Mouse (Mus musculus): Measurements from ENCODE around the gene 2810004N23Rik.

DNA sequence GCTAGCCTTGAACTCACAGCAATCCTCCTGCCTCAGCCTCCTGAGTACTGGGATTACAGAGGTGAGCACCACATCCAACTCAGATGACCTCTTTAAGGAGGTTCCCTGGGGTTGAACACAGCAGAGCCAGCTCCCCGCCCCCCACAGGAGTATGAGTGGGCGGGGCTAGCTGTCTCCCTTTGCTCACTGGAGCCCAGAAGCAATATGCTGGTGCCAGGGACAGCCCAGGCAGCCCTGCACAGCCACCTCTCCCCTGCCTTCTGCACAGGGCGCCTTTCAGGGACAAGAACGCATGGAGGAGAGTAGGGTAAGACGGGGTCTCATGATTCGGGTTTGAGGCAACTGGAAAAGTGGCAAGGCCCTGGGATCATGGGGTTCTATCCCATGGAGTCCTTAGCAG is 31.4 kb downstream of the 2810004N23Rik start:
- TF ChIP-seq GATA1 (IDR thresholded peaks at IDR 0.05; ENCODE audit: low read depth, low read length), result no peak
- no peak for TF ChIP-seq TCF12 (IDR thresholded peaks at IDR 0.05; ENCODE audit: low read depth, low read length)
- TF ChIP-seq POLR2A (IDR thresholded peaks at IDR 0.05; ENCODE audit: control insufficient read depth in 1 of 2, insufficient read depth in 1 of 2, low read depth in 1 of 2, low read length in 2 of 2, poor library complexity in 1 of 2), result no peak
- no peak for TF ChIP-seq MAX (IDR thresholded peaks at IDR 0.05; ENCODE audit: low read length)
- TF ChIP-seq CTCF (IDR thresholded peaks at IDR 0.05 in 2 of 3, conservative IDR thresholded peaks at IDR 0.05 in 1 of 3; ENCODE audit: control insufficient read depth in 1 of 3, insufficient read depth in 1 of 3, low read depth in 2 of 3, low read length in 3 of 3, poor library complexity in 1 of 3, severe bottlenecking in 1 of 3), result no peak
- no peak for TF ChIP-seq POLR2AphosphoS2 (IDR thresholded peaks at IDR 0.05; ENCODE audit: low read length)
- TF ChIP-seq TBP (IDR thresholded peaks at IDR 0.05; ENCODE audit: low read depth, low read length), result no peak
- no peak for TF ChIP-seq HCFC1 (IDR thresholded peaks at IDR 0.05; ENCODE audit: low read depth, low read length)
- TF ChIP-seq BHLHE40 (IDR thresholded peaks at IDR 0.05; ENCODE audit: borderline replicate concordance, low read depth, low read length), result no peak
- TF ChIP-seq USF1 (IDR thresholded peaks at IDR 0.05; ENCODE audit: low read depth, low read length), result no peak
- no peak for TF ChIP-seq GABPA (IDR thresholded peaks at IDR 0.05; ENCODE audit: low read depth, low read length)
- TF ChIP-seq NELFE (IDR thresholded peaks at IDR 0.05; ENCODE audit: low read depth, low read length), result no peak

Data from MEL (cell line).